Mouse (Mus musculus) midbrain, postnatal 0 days (tissue): ENCODE data around the gene Fbxl16. TPM values are rescaled to one million over a fixed set of nuclear protein-coding genes. Genes with fewer than 3 reads are reported as not detected.
A peak's percentile ranks its signal among the peaks of the same experiment; 100 is the strongest.

ENCODE experiments used
- ATAC-seq: fragments of 200-750 bp; cut with Nextera tagmentation; 2 replicates; pipeline ENCODE4 v1.8.0; 2017; ENCODE audit warnings: moderate number of reproducible peaks, mild to moderate bottlenecking, moderate TSS enrichment, moderate library complexity; ENCODE audit not compliant: low FRiP score
- DNase-seq: peaks from one replicate; pipeline ENCODE4 v3.0.0-alpha.2; 2015; ENCODE audit warnings: low spot score
- H3K27ac ChIP-seq: fragments of 300-500 bp; sonication (generic); 2 replicates; pipeline ENCODE4 v1.5.1; 2014; ENCODE audit warnings: low read depth, mild to moderate bottlenecking, low read length, mixed read lengths
- H3K27me3 ChIP-seq: fragments of 300-500 bp; sonication (generic); 2 replicates; pipeline ENCODE4 v1.6.1; 2014; ENCODE audit warnings: low read length, control low read depth, mixed read lengths; ENCODE audit not compliant: insufficient read depth
- H3K36me3 ChIP-seq: fragments of 300-500 bp; sonication (generic); 2 replicates; pipeline ENCODE4 v1.6.1; 2014; ENCODE audit warnings: low read length, control low read depth, mixed read lengths; ENCODE audit not compliant: insufficient read depth
- H3K4me1 ChIP-seq: fragments of 300-500 bp; sonication (generic); 2 replicates; pipeline ENCODE4 v1.6.1; 2014; ENCODE audit warnings: mild to moderate bottlenecking, control low read depth, antibody characterized with exemption, low read length, mixed read lengths; ENCODE audit not compliant: insufficient read depth
- H3K4me2 ChIP-seq: fragments of 300-500 bp; sonication (generic); 2 replicates; pipeline ENCODE4 v1.6.1; 2014; ENCODE audit warnings: low read depth, mild to moderate bottlenecking, low read length, mixed read lengths; ENCODE audit not compliant: poor library complexity, severe bottlenecking
- H3K4me3 ChIP-seq: fragments of 300-500 bp; sonication (generic); 2 replicates; pipeline ENCODE4 v1.5.1; 2014; ENCODE audit warnings: low read depth, mild to moderate bottlenecking, low read length, moderate library complexity
- H3K9ac ChIP-seq: fragments of 300-500 bp; sonication (generic); replicated peaks from 2 replicates; pipeline ENCODE4 v1.6.1; 2014; ENCODE audit warnings: mild to moderate bottlenecking, low read length, moderate library complexity, mixed read lengths; ENCODE audit not compliant: poor library complexity, severe bottlenecking
- H3K9me3 ChIP-seq: fragments of 300-500 bp; sonication (generic); 2 replicates; pipeline ENCODE4 v1.6.1; 2016; ENCODE audit warnings: low read length, control low read depth
- CTCF ChIP-seq: IDR thresholded peaks from 2 replicates; pipeline ENCODE4 v1.5.1; 2016; ENCODE audit warnings: antibody characterized with exemption, mild to moderate bottlenecking
- WGBS: fragments of 180-500 bp; shearing (Covaris S2); extraction: QIAGEN DNeasy Blood & Tissue Kit; methylation state at CpG from one replicate; pipeline ENCODE4 v1.1.7; 2014; 5-methylcytosine and 5-hydroxymethylcytosine counted together
- polyA plus RNA-seq: library from polyadenylated mRNA; unstranded; fragments of >200 nt; fragmentation: Nextera tagmentation; extraction: Ambion mirVana; gene quantifications from 2 replicates; pipeline ENCODE4 v1.2.1, GENCODE M21; 2015
- total RNA-seq: library from RNA; depleted of rRNA; stranded (reverse); fragments of >200 nt; gene quantifications from 2 replicates; pipeline ENCODE4 v1.2.3, GENCODE M21; 2014

Fbxl16 gene
- total and polyA plus RNA-seq, 2 experiments from 2014 or later, result 51.7 to 154 TPM

- peak overlapping the region; percentile 81 for H3K4me3 ChIP-seq
- H3K27me3 ChIP-seq, result no peaks in the 10 kb centered on the region
- H3K27ac ChIP-seq, result peak overlapping the region; percentile 96; the same call in 1 of the 2 replicates
- 53% methylated on average over 6 of the region's 6 CpGs for WGBS
- H3K9me3 ChIP-seq, result no peaks in the 10 kb centered on the region
- DNase-seq (no peak), ATAC-seq (no peak)
- TF ChIP-seq CTCF, result no peak
- H3K36me3 ChIP-seq, result peaks cover 36% of the 10 kb centered on the region
- peak overlapping the region; percentile 76 for H3K4me2 ChIP-seq
- peak overlapping the region; percentile 86 for H3K9ac ChIP-seq
- peaks cover 43% of the 10 kb centered on the region for H3K4me1 ChIP-seq
Observed at GRCm38 (mm10) chr17:25833961-25834594, 25.2 kb downstream of the Fbxl16 start.

DNA sequence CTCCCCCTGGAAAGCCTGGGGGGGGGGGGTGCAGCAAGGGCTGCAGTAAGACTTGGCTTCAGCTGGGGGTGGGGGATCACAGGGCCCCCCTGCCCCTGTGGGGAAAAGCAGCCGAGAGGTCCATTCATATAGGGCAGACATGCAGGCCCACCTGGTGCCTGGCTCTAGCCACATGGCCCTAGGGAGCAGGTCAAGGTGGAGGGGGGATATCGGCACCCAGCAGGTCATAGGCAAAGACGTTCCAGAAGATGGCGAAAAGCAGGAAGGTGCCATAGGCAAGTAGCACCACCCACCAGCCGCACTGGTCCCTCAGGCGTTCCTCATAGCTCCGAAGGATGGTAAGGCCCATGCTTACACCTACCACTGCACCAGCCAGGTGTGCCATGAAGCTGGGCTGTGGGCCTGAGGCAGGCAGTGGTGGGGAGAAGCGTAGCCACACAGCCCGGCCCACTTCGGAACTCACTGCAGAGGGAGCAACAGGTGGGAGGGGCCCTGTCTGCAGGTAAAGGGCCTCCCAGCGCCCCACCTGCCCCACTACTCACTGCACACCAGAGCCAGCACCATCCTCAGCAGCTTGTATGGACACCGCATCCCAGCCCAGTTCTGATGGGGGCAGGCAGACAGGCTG lies 25.8 kb downstream of the Fbxl16 start:
- Histone ChIP-seq H3K27ac (peak overlapping the region; percentile 32; the same call in 1 of the 2 replicates), H3K4me3 (peak overlapping the region; percentile 81; the same call in 1 of the 2 replicates), H3K4me2 (peak overlapping the region; percentile 76), H3K9me3 (no peaks in the 10 kb centered on the region), H3K9ac (0 out of 2 replicates have a peak overlapping the region, but pooled peaks have one; percentile 29), H3K4me1 (peaks cover 40% of the 10 kb centered on the region), H3K36me3 (peaks cover 42% of the 10 kb centered on the region), H3K27me3 (no peaks in the 10 kb centered on the region)
- no peak for DNase-seq
- no peak for ATAC-seq
- WGBS, result 87% methylated on average over 12 of the region's 12 CpGs
- TF ChIP-seq CTCF, result no peak

- Histone ChIP-seq H3K4me2 (peak overlapping the region; percentile 76), H3K27me3 (no peaks in the 10 kb centered on the region), H3K4me3 (no peak overlapping the region), H3K9me3 (no peaks in the 10 kb centered on the region), H3K36me3 (peaks cover 41% of the 10 kb centered on the region), H3K9ac (no peak overlapping the region), H3K27ac (no peak overlapping the region), H3K4me1 (peaks cover 35% of the 10 kb centered on the region)
- 92% methylated on average over 7 of the region's 7 CpGs for WGBS
- ATAC-seq, result no peak
- TF ChIP-seq CTCF, result no peak
- DNase-seq, result no peak
Observed at GRCm38 (mm10) chr17:25835301-25835700, 26.4 kb downstream of the Fbxl16 start.

DNA sequence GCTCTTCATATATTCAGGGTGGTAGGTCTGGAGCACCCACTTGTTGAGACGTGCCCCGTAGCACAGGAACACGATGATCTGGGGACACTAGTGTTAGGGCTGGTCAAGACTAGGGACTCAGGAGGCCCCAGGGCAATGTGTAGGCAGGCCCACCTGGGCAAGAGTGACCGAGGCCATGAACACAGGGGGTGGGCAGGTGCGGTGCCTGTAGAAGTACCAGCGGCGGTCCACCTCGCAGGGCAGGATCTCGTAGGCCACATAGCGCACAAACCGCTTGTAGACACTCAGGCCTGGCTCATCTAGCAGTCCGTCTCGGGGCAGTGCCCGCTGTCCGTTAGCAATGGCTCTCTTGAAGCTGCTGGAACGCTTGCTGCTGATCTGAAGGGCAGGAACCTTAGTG lies 26.9 kb downstream of the Fbxl16 start:
- Histone ChIP-seq H3K9ac (peak overlapping the region; percentile 81; the same call in 1 of the 2 replicates), H3K9me3 (no peaks in the 10 kb centered on the region), H3K4me3 (peak overlapping the region; percentile 41; the same call in 1 of the 2 replicates), H3K27me3 (no peaks in the 10 kb centered on the region), H3K4me1 (peaks cover 35% of the 10 kb centered on the region), H3K4me2 (peak overlapping the region; percentile 75), H3K27ac (0 out of 2 replicates have a peak overlapping the region, but pooled peaks have one; percentile 82), H3K36me3 (peaks cover 41% of the 10 kb centered on the region)
- no peak for TF ChIP-seq CTCF
- DNase-seq (no peak), ATAC-seq (no peak)
- 94% methylated on average over 16 of the region's 16 CpGs for WGBS

DNA sequence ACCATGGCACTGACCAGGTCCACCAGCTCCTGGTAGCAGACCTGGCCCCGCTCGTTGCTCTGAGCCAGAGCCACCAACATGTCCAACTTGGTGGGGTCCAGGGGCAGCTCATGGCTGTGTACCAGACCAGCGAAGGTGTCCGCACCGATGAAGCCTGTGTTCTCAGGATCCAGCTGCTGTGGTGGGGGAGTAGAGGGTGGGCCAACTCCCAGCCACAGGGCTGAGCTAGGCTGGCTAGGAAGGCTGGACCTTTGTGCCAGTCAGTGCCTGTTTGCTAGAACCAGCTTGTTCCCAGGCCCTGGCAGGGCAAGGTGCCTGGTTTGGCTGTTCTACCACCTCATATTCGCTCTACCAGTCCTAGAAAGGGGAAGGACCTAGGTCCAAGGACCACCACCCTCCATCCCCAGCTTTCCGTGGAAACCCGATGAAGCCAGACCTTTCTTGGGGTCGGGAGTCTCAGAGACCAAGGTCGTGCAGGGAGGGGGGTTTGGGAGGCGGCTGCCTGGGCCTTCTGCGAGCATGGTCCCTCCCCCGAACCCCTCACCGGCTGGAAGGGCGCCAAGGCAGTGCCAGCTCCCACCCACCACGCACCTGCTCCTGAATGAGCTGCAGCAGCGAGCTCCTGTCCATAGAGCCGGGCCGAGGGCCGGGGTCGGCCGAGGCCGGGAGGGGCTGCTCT lies 27.7 kb downstream of the Fbxl16 start:
- Histone ChIP-seq H3K4me2 (peak overlapping the region; percentile 75), H3K4me1 (peaks cover 32% of the 10 kb centered on the region), H3K9ac (peak overlapping the region; percentile 81), H3K27me3 (no peaks in the 10 kb centered on the region), H3K36me3 (peaks cover 41% of the 10 kb centered on the region), H3K4me3 (peak overlapping the region; percentile 41), H3K27ac (peak overlapping the region; percentile 82), H3K9me3 (no peaks in the 10 kb centered on the region)
- ATAC-seq, result no peak
- DNase-seq, result no peak
- TF ChIP-seq CTCF, result no peak
- 21% methylated on average over 23 of the region's 23 CpGs for WGBS
